Mouse (Mus musculus): ENCODE measurements around the gene Gm20403. TPM values are rescaled to one million over a fixed set of nuclear protein-coding genes. Genes with fewer than 3 reads are reported as not detected.

The Gm20403 gene
- not detected in 2 replicates for total RNA-seq (2014; rRNA removed)
- not detected in 2 replicates for polyA plus RNA-seq (2015; fragmentation: Nextera tagmentation; extraction: Ambion mirVana)

- Histone ChIP-seq H3K36me3 (ENCODE audit: insufficient read depth, low read length) (no peaks in the 10 kb centered on the region), H3K27me3 (ENCODE audit: insufficient read depth, low read length) (no peaks in the 10 kb centered on the region), H3K4me3 (ENCODE audit: low read depth, low read length) (peak within 1 kb of the TSS; percentile 87), H3K4me1 (ENCODE audit: insufficient read depth, low read length) (no peaks in the 10 kb centered on the region; the same call in none of the 2 replicates), H3K9me3 (ENCODE audit: low read length) (no peaks in the 10 kb centered on the region), H3K9ac (replicated peaks; ENCODE audit: low read length, poor library complexity, severe bottlenecking) (peak within 1 kb of the TSS; percentile 65), H3K27ac (ENCODE audit: low read depth, low read length) (peak within 1 kb of the TSS; percentile 27), H3K4me2 (ENCODE audit: low read depth, low read length, poor library complexity, severe bottlenecking) (peak within 1 kb of the TSS; percentile 94)
- ATAC-seq (ENCODE audit: low FRiP score), result peak; percentile 48; the same call in 1 of the 2 replicates
- TF ChIP-seq CTCF (IDR thresholded peaks at IDR 0.05), result no peak
- peak; percentile 79 for DNase-seq (ENCODE audit: low spot score)
- under 1% methylated on average over 60 of the region's 60 CpGs for WGBS
Measured at GRCm38 (mm10) chr12:54986052-54986717, at the start of gene Gm20403. Gene Gm20403 (minus strand): TSS chr12:54986529.

- Histone ChIP-seq H3K36me3 (ENCODE audit: insufficient read depth, low read length) (no peaks in the 10 kb centered on the region), H3K9me3 (ENCODE audit: low read length) (no peaks in the 10 kb centered on the region), H3K4me1 (ENCODE audit: insufficient read depth, low read length) (no peaks in the 10 kb centered on the region), H3K9ac (replicated peaks; ENCODE audit: low read length, poor library complexity, severe bottlenecking) (no peak overlapping the region), H3K4me2 (ENCODE audit: low read depth, low read length, poor library complexity, severe bottlenecking) (no peak overlapping the region), H3K4me3 (ENCODE audit: low read depth, low read length) (no peak overlapping the region), H3K27me3 (ENCODE audit: insufficient read depth, low read length) (no peaks in the 10 kb centered on the region), H3K27ac (ENCODE audit: low read depth, low read length) (no peak overlapping the region)
- 78% methylated on average over 3 of the region's 3 CpGs for WGBS
- no peak for TF ChIP-seq CTCF (IDR thresholded peaks at IDR 0.05)
- ATAC-seq (ENCODE audit: low FRiP score), result no peak
- no peak for DNase-seq (ENCODE audit: low spot score)
Measured at GRCm38 (mm10) chr12:55027088-55027487, 40.8 kb upstream of the Gm20403 start.

GRCm38 (mm10) chr12:55023284-55023683, 37.0 kb upstream of the Gm20403 start:
- Histone ChIP-seq H3K9me3 (ENCODE audit: low read length) (no peaks in the 10 kb centered on the region), H3K27ac (ENCODE audit: low read depth, low read length) (no peak overlapping the region), H3K4me1 (ENCODE audit: insufficient read depth, low read length) (no peaks in the 10 kb centered on the region), H3K27me3 (ENCODE audit: insufficient read depth, low read length) (no peaks in the 10 kb centered on the region), H3K4me2 (ENCODE audit: low read depth, low read length, poor library complexity, severe bottlenecking) (no peak overlapping the region), H3K4me3 (ENCODE audit: low read depth, low read length) (no peak overlapping the region), H3K9ac (replicated peaks; ENCODE audit: low read length, poor library complexity, severe bottlenecking) (no peak overlapping the region), H3K36me3 (ENCODE audit: insufficient read depth, low read length) (no peaks in the 10 kb centered on the region)
- DNase-seq (ENCODE audit: low spot score) (no peak), ATAC-seq (ENCODE audit: low FRiP score) (no peak)
- 75% methylated on average over 2 of the region's 2 CpGs for WGBS
- no peak for TF ChIP-seq CTCF (IDR thresholded peaks at IDR 0.05)

- TF ChIP-seq CTCF (IDR thresholded peaks at IDR 0.05), result no peak
- Histone ChIP-seq H3K4me1 (ENCODE audit: insufficient read depth, low read length) (no peaks in the 10 kb centered on the region), H3K9me3 (ENCODE audit: low read length) (no peaks in the 10 kb centered on the region), H3K27me3 (ENCODE audit: insufficient read depth, low read length) (no peaks in the 10 kb centered on the region), H3K36me3 (ENCODE audit: insufficient read depth, low read length) (no peaks in the 10 kb centered on the region), H3K4me2 (ENCODE audit: low read depth, low read length, poor library complexity, severe bottlenecking) (no peak overlapping the region), H3K4me3 (ENCODE audit: low read depth, low read length) (no peak overlapping the region), H3K27ac (ENCODE audit: low read depth, low read length) (no peak overlapping the region), H3K9ac (replicated peaks; ENCODE audit: low read length, poor library complexity, severe bottlenecking) (no peak overlapping the region)
- DNase-seq (ENCODE audit: low spot score) (no peak), ATAC-seq (ENCODE audit: low FRiP score) (no peak)
- WGBS, result 87% methylated on average over 7 of the region's 7 CpGs
Measured at GRCm38 (mm10) chr12:55019421-55019877, 33.1 kb upstream of the Gm20403 start.

GRCm38 (mm10) chr12:55017119-55017721, 30.9 kb upstream of the Gm20403 start:
- no peak for TF ChIP-seq CTCF (IDR thresholded peaks at IDR 0.05)
- WGBS, result 63% methylated on average over 9 of the region's 9 CpGs
- Histone ChIP-seq H3K4me3 (ENCODE audit: low read depth, low read length) (no peak overlapping the region), H3K9ac (replicated peaks; ENCODE audit: low read length, poor library complexity, severe bottlenecking) (no peak overlapping the region), H3K27me3 (ENCODE audit: insufficient read depth, low read length) (no peaks in the 10 kb centered on the region), H3K36me3 (ENCODE audit: insufficient read depth, low read length) (no peaks in the 10 kb centered on the region), H3K27ac (ENCODE audit: low read depth, low read length) (no peak overlapping the region), H3K4me1 (ENCODE audit: insufficient read depth, low read length) (no peaks in the 10 kb centered on the region), H3K4me2 (ENCODE audit: low read depth, low read length, poor library complexity, severe bottlenecking) (no peak overlapping the region), H3K9me3 (ENCODE audit: low read length) (no peaks in the 10 kb centered on the region)
- DNase-seq (ENCODE audit: low spot score) (no peak), ATAC-seq (ENCODE audit: low FRiP score) (no peak)
